Mouse (Mus musculus) embryonic facial prominence, embryonic 15.5 days (tissue): ENCODE measurements around the gene Pigl. TPM values are rescaled to one million over a fixed set of nuclear protein-coding genes. Genes with fewer than 3 reads are reported as not detected.
"Not testable (repeated sequence)": the region's sequence is repeated elsewhere in the genome, so short reads cannot be mapped to it uniquely, and the experiment has no call there.

Experiments used
- ATAC-seq: fragments of 200-750 bp; cut with Nextera tagmentation; 2 replicates; pipeline ENCODE4 v1.8.0; 2017; ENCODE audit warnings: low read depth, moderate TSS enrichment; ENCODE audit not compliant: insufficient number of reproducible peaks, low FRiP score, low TSS enrichment
- H3K27ac ChIP-seq: fragments of 300-500 bp; sonication (generic); replicated peaks from 2 replicates; pipeline ENCODE4 v1.5.1; 2015; ENCODE audit warnings: mild to moderate bottlenecking, inconsistent platforms
- H3K27me3 ChIP-seq: fragments of 300-500 bp; sonication (generic); 2 replicates; pipeline ENCODE4 v1.6.1; 2015; ENCODE audit warnings: inconsistent platforms
- H3K36me3 ChIP-seq: fragments of 300-500 bp; sonication (generic); 2 replicates; pipeline ENCODE4 v1.6.1; 2015; ENCODE audit warnings: mild to moderate bottlenecking, inconsistent platforms
- H3K4me1 ChIP-seq: fragments of 300-500 bp; sonication (generic); 2 replicates; pipeline ENCODE4 v1.6.1; 2015; ENCODE audit warnings: inconsistent platforms
- H3K4me2 ChIP-seq: fragments of 300-500 bp; sonication (generic); replicated peaks from 2 replicates; pipeline ENCODE4 v1.6.1; 2015; ENCODE audit warnings: mild to moderate bottlenecking, inconsistent platforms
- H3K4me3 ChIP-seq: fragments of 300-500 bp; sonication (generic); replicated peaks from 2 replicates; pipeline ENCODE4 v1.5.1; 2015; ENCODE audit warnings: mild to moderate bottlenecking, inconsistent platforms
- H3K9ac ChIP-seq: fragments of 300-500 bp; sonication (generic); 2 replicates; pipeline ENCODE4 v1.6.1; 2015; ENCODE audit warnings: inconsistent platforms
- H3K9me3 ChIP-seq: fragments of 300-500 bp; sonication (generic); replicated peaks from 2 replicates; pipeline ENCODE4 v1.6.1; 2016; ENCODE audit warnings: inconsistent platforms
- WGBS: fragments of 180-500 bp; shearing (Covaris S2); methylation state at CpG from one replicate; pipeline ENCODE4 v1.1.7; 2015; 5-methylcytosine and 5-hydroxymethylcytosine counted together
- polyA plus RNA-seq: library from polyadenylated mRNA; unstranded; fragments of >200 nt; fragmentation: Nextera tagmentation; extraction: Ambion mirVana; gene quantifications from 2 replicates; pipeline ENCODE4 v1.2.1, GENCODE M21; 2015

The Pigl gene
- polyA plus RNA-seq, 1 experiment from 2014 or later = 9.2 TPM

DNA sequence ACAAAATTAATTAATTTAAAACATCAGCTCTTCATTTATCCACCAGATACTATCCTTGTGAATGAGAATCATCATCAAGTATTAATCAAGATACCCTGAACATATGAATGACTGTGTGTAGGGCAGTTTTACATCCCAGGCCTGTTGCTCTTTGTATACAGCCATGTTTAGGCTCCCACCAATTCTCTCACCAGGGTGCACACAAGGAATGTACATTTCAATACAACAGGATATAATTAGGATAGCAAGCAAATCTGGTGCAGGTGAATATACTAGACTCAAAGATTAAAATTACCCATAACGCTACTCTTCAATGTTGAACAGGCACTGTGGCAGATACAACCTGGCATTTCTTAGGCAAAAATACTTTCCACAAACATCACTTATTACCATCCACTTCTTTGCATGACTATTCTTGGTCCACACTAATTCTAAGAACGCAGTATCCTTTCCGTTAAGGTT is 2.2 kb upstream of the Pigl start:
- Histone ChIP-seq H3K27ac (peak overlapping the region; percentile 96; the same call in 1 of the 2 replicates), H3K27me3 (no peaks in the 10 kb centered on the region), H3K9me3 (no peaks in the 10 kb centered on the region), H3K4me1 (peaks cover 14% of the 10 kb centered on the region), H3K4me3 (peak overlapping the region; percentile 77), H3K4me2 (peak overlapping the region; percentile 70), H3K36me3 (no peaks in the 10 kb centered on the region), H3K9ac (peak overlapping the region; percentile 96; the same call in 1 of the 2 replicates)
- 3% methylated on average over 3 of the region's 3 CpGs for WGBS
- no peak for ATAC-seq

DNA sequence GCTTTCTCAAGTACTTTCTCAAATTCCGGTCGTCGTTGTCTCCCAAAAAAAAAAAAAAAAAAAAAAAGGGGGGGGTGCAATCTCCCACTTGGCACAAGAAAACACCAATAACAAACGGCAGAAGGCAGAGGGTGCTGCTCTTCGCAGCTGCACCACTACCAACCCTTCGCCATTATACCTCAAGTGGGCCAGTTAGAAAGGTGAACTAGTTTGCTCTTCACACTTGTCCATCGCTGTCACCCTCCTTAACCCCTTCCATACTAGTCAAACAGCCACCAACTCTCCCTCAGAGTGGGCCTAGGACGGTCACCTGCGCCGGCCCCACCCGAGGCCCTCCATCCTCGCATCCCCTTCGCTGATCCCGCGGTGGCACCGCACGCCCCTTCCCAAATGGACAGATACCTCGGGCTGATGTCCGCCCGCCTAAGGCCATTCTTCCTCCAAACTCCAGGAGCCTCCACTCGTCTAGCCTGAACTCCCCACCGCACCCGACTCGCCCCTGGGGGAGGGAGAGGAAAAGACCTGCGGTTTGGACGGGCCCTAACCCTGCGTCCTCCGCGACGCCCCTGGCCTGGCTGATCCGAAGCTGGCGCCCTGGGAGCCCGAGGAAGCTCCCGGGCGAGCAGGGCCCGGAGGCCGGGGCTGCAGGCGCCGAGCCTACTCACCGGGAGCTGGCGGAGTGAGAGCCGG is 1.6 kb upstream of the Pigl start:
- H3K4me1 ChIP-seq = peaks cover 14% of the 10 kb centered on the region
- H3K36me3 ChIP-seq = no peaks in the 10 kb centered on the region
- peak overlapping the region; percentile 77 for H3K4me3 ChIP-seq
- H3K9ac ChIP-seq = peak overlapping the region; percentile 96
- H3K27ac ChIP-seq = peak overlapping the region; percentile 96
- under 1% methylated on average over 42 of the region's 42 CpGs for WGBS
- H3K4me2 ChIP-seq = peak overlapping the region; percentile 70
- H3K27me3 ChIP-seq = no peaks in the 10 kb centered on the region
- H3K9me3 ChIP-seq = no peaks in the 10 kb centered on the region
- ATAC-seq = peak; percentile 82

DNA sequence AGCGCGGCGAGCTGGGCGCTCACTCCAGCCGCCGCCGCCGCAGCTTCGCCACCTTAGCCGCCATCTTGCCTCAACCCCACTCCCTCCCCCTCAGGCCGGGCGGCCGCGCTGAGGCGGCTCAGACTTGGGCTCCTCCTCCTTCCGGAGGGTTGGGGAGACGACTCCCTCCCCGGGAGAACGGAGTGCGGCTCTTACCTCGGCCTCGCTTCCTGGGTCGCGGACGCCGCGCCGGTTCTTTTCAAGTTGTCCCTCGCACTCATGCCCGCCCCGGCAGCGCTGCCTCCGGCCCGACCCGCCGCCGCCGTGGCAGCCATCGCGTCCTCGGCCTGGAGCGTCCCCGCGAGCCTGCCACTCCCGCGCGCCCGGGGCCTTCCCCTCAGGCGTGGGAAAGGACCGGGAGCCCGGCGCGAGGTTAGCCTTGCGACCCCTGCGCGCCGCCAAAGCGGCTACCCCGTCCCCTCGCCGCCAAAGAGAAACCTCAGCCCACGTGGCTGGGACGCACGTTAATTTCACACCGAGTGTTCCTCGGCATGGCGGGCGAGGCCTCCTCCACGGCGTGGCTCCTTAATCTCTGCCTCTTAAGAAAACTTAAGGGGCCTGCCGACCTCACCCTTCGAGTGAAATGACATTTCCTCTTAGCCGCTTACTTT is 894 bp upstream of the Pigl start:
- no peaks in the 10 kb centered on the region for H3K9me3 ChIP-seq
- under 1% methylated on average over 72 of the region's 73 CpGs for WGBS
- peak overlapping the region; percentile 70 for H3K4me2 ChIP-seq
- peak overlapping the region; percentile 96 for H3K27ac ChIP-seq
- H3K4me1 ChIP-seq = peaks cover 14% of the 10 kb centered on the region
- peak overlapping the region; percentile 96 for H3K9ac ChIP-seq
- no peaks in the 10 kb centered on the region for H3K27me3 ChIP-seq
- peak; percentile 96 for ATAC-seq
- peak overlapping the region; percentile 77 for H3K4me3 ChIP-seq
- H3K36me3 ChIP-seq = no peaks in the 10 kb centered on the region

DNA sequence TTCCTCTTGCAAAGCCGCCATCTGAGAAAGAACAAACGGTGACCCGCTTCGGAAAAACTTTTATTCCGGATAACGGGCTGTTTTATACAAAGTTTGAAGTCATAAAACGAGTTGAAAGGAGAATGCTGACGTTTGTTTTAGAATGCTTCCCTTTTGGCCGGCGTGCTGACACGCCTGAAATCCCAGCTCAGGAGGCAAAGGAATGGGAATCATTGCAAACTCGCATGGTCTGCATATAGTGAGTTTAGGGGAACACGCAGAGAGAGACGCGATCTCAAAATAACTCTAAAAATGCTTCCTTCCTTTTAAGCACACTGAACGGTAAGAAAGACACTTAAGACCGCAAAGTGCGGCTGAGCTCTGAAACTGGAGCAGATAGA is 379 bp upstream of the Pigl start:
- H3K4me1 ChIP-seq = peaks cover 14% of the 10 kb centered on the region
- ATAC-seq = no peak
- under 1% methylated on average over 18 of the region's 18 CpGs for WGBS
- H3K4me3 ChIP-seq = peak overlapping the region; percentile 77
- H3K27me3 ChIP-seq = no peaks in the 10 kb centered on the region
- H3K9me3 ChIP-seq = no peaks in the 10 kb centered on the region
- H3K27ac ChIP-seq = peak overlapping the region; percentile 96
- H3K36me3 ChIP-seq = no peaks in the 10 kb centered on the region
- peak overlapping the region; percentile 70 for H3K4me2 ChIP-seq
- H3K9ac ChIP-seq = peak overlapping the region; percentile 96

DNA sequence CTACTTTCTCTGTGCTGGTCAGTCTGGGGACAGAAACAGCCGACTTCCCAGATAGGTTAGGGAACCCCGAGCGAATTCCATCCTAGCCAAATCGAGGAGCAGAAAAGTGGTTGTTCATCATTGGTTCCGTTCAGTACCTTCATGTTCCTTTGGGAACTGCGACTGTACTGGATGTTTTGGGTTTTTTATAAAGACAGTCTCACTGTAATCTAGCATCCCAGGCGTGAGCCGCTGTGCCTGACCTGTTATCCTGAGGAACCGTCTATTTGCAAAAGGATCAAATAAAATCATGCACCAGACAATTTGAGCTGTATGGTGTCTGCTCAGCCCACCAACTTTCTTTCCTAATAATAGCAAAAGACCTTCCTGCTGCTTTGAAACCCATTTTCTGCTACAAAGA is 520 bp downstream of the Pigl start:
- ATAC-seq = no peak
- peak overlapping the region; percentile 70 for H3K4me2 ChIP-seq
- 2% methylated on average over 9 of the region's 9 CpGs for WGBS

DNA sequence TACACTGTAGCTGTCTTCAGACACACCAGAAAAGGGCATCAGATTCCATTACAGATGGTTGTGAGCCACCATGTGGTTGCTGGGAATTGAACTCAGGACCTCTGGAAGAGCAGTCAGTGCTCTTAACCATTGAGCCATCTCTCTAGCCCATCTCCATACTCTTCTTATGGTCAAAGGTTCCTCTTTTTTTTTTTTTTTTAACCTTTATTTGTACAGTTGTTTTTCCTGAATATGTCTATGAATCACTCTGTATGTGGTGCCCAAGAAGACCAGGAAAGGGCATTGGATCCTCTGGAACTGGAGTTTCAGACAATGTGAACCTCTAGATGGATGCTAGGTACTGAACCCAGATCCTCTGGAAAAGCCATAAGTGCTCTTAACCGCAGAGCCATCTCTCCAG is 4.3 kb downstream of the Pigl start:
- H3K27me3 ChIP-seq, H3K4me1 ChIP-seq, H3K9ac ChIP-seq, H3K27ac ChIP-seq, H3K9me3 ChIP-seq, H3K4me3 ChIP-seq, ATAC-seq, H3K36me3 ChIP-seq, H3K4me2 ChIP-seq: not testable (repeated sequence)
- WGBS = 94% methylated on average over 1 of the region's 1 CpGs

More for the DNA sequence above, 520 bp downstream of the Pigl start:
- H3K9ac ChIP-seq = peak overlapping the region; percentile 96
- no peaks in the 10 kb centered on the region for H3K36me3 ChIP-seq
- H3K27ac ChIP-seq = peak overlapping the region; percentile 96
- H3K4me1 ChIP-seq = peaks cover 14% of the 10 kb centered on the region
- no peaks in the 10 kb centered on the region for H3K9me3 ChIP-seq
- no peaks in the 10 kb centered on the region for H3K27me3 ChIP-seq
- peak overlapping the region; percentile 77 for H3K4me3 ChIP-seq

DNA sequence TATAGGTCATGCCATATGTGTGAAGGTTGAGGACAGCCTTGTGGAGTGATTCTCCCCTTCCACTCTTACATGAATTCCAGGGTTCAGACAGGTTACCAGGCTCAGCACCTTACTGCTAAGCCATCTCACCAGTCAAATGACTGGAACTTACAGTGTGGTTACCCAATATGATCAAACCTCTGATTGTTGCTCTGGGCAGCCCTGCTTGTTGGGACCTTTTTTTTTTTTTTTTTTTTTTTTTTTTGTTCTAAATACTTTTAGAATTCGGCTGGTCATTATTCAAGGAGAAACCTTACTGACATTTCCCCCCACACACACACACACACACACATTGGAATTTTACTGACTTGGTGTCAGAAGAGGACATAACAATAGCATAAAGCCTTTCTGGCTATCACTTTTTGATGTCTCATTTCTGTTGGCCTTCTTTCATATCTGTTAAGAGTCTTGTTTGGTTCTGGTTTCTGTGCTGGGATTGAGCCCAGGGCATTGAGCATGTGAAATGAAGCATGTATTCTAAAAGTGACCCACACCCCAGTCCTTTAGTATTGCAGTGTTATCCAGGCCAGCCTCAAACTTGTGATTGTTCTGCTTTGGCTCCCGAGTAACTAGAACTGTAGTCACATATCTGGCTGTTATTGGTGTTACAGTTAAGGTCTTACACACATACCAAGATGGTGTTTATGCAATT is 5.1 kb downstream of the Pigl start:
- Histone ChIP-seq H3K4me1 (peaks cover 10% of the 10 kb centered on the region; the same call in 1 of the 2 replicates), H3K4me3 (no peak overlapping the region), H3K9ac (no peak overlapping the region), H3K9me3 (no peaks in the 10 kb centered on the region), H3K27me3 (no peaks in the 10 kb centered on the region), H3K4me2 (no peak overlapping the region), H3K36me3 (no peaks in the 10 kb centered on the region), H3K27ac (no peak overlapping the region)
- no peak for ATAC-seq
- WGBS = 86% methylated on average over 2 of the region's 2 CpGs

DNA sequence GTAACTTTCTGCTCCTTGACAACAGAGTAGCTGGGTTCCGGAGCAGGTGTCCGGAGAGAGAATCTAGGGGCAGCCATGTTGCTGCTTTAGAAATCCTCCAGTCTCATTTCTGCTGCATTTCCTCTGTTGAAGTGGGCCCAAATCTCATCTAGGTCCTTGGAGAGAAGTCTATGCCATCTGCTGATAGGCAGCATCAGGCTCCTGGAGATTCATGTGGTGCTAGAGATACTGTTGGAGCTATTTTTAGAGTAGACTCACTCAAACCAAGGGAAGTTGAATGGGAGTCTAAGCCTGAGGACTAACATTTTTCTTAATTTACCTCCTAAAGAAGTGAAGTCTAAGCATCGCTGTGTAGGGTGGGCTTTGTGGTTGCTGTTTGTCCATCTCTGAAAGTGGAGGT is 6.4 kb downstream of the Pigl start:
- 96% methylated on average over 3 of the region's 3 CpGs for WGBS
- Histone ChIP-seq H3K36me3 (no peaks in the 10 kb centered on the region), H3K4me2 (no peak overlapping the region), H3K9me3 (no peaks in the 10 kb centered on the region), H3K27me3 (no peaks in the 10 kb centered on the region), H3K9ac (no peak overlapping the region), H3K4me3 (no peak overlapping the region), H3K4me1 (0 out of 2 replicates have a peak, but pooled peaks cover 3% of the 10 kb centered on the region), H3K27ac (no peak overlapping the region)
- ATAC-seq = no peak

DNA sequence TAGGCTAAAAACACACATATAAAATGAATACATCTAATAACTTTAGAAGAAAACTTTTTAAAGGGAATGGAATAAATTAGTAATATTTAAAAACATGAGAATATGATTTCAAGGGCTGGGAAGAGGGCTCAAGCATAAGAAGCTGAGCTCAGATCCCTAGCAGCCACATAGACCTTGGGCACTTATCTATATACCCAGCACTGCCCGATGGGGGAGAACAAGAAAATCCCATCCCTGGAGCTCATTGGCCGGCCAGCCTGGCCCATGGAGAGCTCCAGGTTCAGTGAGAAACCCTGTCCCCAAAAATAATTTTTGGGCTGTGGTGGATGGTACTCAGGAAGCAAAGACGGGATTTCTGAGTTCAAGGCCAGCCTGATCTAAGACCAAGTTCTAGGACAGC is 7.6 kb downstream of the Pigl start:
- Histone ChIP-seq H3K4me3 (no peak overlapping the region), H3K4me2 (no peak overlapping the region), H3K27me3 (no peaks in the 10 kb centered on the region), H3K36me3 (no peaks in the 10 kb centered on the region), H3K9me3 (no peaks in the 10 kb centered on the region), H3K27ac (no peak overlapping the region), H3K4me1 (no peaks in the 10 kb centered on the region), H3K9ac (no peak overlapping the region)
- WGBS = 90% methylated on average over 3 of the region's 3 CpGs
- no peak for ATAC-seq

DNA sequence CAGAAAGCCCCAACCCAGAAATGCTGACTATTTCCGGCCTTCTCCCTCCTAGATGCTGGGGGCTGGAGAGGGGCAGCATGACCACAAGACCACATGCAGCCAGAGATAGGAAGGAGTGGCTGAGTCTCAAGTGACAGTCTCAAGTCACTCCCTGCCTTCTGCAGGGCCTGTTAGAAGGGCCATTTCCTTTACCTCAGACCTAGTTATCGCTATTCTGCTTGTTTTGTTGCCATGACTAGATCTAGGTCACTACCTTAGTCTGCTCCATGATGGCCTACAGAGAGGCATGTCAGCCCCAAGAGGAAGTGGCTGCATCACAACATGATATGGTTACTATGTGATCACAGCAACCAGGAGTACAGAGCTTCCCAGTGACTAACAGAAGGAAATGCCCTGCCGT is 8.3 kb downstream of the Pigl start:
- H3K9ac ChIP-seq = no peak overlapping the region
- H3K4me1 ChIP-seq = no peaks in the 10 kb centered on the region
- no peak overlapping the region for H3K27ac ChIP-seq
- H3K27me3 ChIP-seq = no peaks in the 10 kb centered on the region
- no peak overlapping the region for H3K4me3 ChIP-seq
- H3K9me3 ChIP-seq = no peaks in the 10 kb centered on the region
- H3K36me3 ChIP-seq = no peaks in the 10 kb centered on the region
- no peak for ATAC-seq
- WGBS = 77% methylated on average over 3 of the region's 3 CpGs
- H3K4me2 ChIP-seq = no peak overlapping the region

DNA sequence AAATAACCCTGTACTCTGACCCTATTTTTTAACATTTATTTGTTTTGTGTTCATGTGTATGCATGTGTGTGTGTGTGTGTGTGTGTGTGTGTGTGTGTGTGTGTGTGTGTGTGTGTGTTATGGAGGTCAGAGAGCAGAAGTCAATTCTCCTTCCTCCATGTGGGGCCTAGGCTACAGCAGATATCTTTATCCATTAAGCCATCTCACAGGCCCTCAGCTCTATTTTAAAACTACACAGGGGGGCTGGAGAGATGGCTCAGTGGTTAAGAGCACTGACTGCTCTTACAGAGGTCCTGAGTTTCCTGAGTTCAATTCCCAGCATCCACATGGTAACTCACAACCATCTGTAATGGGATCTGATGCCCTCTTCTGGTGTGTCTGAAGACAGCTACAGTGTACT is 9.0 kb downstream of the Pigl start:
- H3K36me3 ChIP-seq, H3K27ac ChIP-seq, H3K27me3 ChIP-seq, H3K4me1 ChIP-seq, H3K9ac ChIP-seq, H3K9me3 ChIP-seq, H3K4me3 ChIP-seq, ATAC-seq, H3K4me2 ChIP-seq: not testable (repeated sequence)
